Mouse (Mus musculus): ENCODE data around the gene Dnali1. TPM values are rescaled to one million over a fixed set of nuclear protein-coding genes. Genes with fewer than 3 reads are reported as not detected.

Gene Dnali1
- total RNA-seq, 2 experiments from 2014 or later = not detected

DNA sequence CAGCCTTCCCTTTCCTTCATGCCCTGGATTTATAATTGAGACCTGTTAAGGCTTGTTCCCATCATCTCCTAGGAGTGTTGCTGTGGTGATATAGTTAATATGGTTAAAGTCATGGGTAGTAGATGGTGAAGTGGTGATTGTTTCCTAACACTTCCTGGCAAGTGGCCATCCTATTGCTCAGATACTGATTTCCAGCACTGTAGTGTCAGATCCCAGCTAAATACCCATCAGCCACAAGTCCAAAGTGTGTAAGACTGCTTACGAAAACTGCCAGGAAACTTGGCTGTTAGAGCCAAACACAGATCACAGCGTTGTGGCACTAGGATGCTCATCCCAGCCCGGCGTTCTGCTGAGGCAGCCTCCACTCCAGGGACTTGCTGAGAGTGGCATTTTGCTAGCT is 31.2 kb downstream of the Dnali1 start:
- no peak for DNase-seq (ENCODE audit: low spot score)

- peak; percentile 92 for DNase-seq (ENCODE audit: low spot score)
Measured at GRCm38 (mm10) chr4:125029891-125030614, 35.5 kb downstream of the Dnali1 start.

- no peak for DNase-seq (ENCODE audit: low spot score)
Measured at GRCm38 (mm10) chr4:125020780-125021538, 44.5 kb downstream of the Dnali1 start.

- no peak for DNase-seq (ENCODE audit: low spot score)
Measured at GRCm38 (mm10) chr4:125017431-125017830, 48.1 kb downstream of the Dnali1 start.

GRCm38 (mm10) chr4:125015806-125016635 is 49.5 kb downstream of the Dnali1 start, which contains the start of gene Gnl2:
Gnl2 (plus strand) TSS chr4:125016585.
- DNase-seq (ENCODE audit: low spot score) = peak; percentile 4

DNA sequence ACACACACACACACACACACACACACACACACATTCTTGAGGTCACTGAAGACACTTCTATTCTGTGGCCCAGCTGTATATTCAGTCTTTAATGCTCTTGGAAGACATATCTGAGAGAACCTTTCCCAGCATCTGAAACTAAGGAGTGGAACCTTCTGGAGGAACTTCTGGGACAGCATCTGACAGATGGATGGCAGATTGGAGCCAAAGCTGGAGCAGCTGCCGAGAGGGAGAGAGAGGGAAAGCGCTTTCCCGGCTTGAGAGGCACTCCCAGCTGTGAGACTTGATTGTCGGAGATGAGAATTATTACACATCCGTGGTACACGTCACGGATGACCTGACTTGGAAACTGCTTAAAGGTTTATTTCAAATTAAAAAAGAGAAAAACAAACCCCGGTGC is 56.8 kb downstream of the Dnali1 start:
- no peak for DNase-seq (ENCODE audit: low spot score)

- no peak for DNase-seq (ENCODE audit: low spot score)
Measured at GRCm38 (mm10) chr4:125008220-125008619, 57.3 kb downstream of the Dnali1 start.

DNA sequence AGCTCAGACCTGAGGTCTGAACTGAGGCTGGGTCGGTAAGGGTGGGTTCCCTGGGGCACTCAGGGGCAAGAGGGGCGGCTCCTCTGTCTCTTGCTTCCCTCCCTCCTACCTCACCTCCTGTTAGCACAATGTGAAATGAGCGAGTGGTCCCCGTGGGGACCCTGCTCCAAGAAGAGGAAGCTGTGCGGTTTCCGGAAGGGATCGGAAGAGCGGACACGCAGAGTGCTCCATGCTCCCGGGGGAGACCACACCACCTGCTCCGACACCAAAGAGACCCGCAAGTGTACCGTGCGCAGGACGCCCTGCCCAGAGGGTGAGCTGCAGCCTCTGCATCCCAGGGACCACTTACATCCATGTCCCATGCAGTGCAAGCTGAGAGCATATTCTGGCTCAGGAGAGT is 58.0 kb downstream of the Dnali1 start:
- DNase-seq (ENCODE audit: low spot score) = no peak

Other genes with a start within 250 kb of the Dnali1 start
- gene Yrdc, start 215.0 kb downstream of the Dnali1 start, total RNA-seq (2021) = 10 to 100 TPM; 10.4 to 11.9 TPM
- gene 1110065P20Rik, start 214.5 kb downstream of the Dnali1 start, total RNA-seq (2021) = 10 to 100 TPM; 19.7 to 23.0 TPM
- under 1 TPM; 0.23 to 0.52 TPM for gene Maneal, start 203.5 kb downstream of the Dnali1 start, total RNA-seq (2021)
- gene Epha10, start 184.8 kb downstream of the Dnali1 start, total RNA-seq (2021) = not detected
- 1 to 10 TPM; 6.2 to 6.5 TPM for gene 9930104L06Rik, start 128.7 kb downstream of the Dnali1 start, total RNA-seq (2021)
- gene Cdca8, start 126.4 kb downstream of the Dnali1 start, total RNA-seq (2021) = under 1 TPM in 1 of 2 experiments, not detected in 1; 0.62 TPM
- gene Rspo1, start 79.3 kb downstream of the Dnali1 start, total RNA-seq (2021) = under 1 TPM; 0.23 to 0.59 TPM
- 10 to 100 TPM; 30.8 to 31.1 TPM for gene Gnl2, start 49.1 kb downstream of the Dnali1 start, total RNA-seq (2021)
- gene Snip1, start 969 bp upstream of the Dnali1 start, total RNA-seq (2021) = 1 to 10 TPM; 4.8 TPM
- gene Meaf6, start 19.4 kb upstream of the Dnali1 start, total RNA-seq (2021) = 10 to 100 TPM; 11.6 TPM
- gene Zc3h12a, start 62.1 kb upstream of the Dnali1 start, total RNA-seq (2021) = 1 to 10 TPM; 2.8 to 3.0 TPM

All from gastrocnemius, adult 18-20 months (tissue).